Mouse (Mus musculus) gastrocnemius, postnatal 14 days (tissue): ENCODE results near the gene Gm28038. TPM values are rescaled to one million over a fixed set of nuclear protein-coding genes. Genes with fewer than 3 reads are reported as not detected.

Experiments
- DNase-seq: peaks from one replicate; pipeline ENCODE4 v3.0.0; 2021; ENCODE audit warnings: mixed read lengths
- intact Hi-C: fragments of 180-260 bp; cut with DNase I; formaldehyde crosslinking; loops from one replicate; pipeline ENCODE4 v1.15.1; 2025; ENCODE audit warnings: low total_unique reads
- total RNA-seq, 2 experiments: library from RNA; stranded (reverse); gene quantifications; 2 replicates each; pipeline ENCODE4 v1.2.3; 2021

Gene Gm28038
- total RNA-seq, 2 experiments from 2014 or later, result 0.90 TPM; not detected in 1

GRCm38 (mm10) chr2:30255631-30256395 lies 25.0 kb upstream of the Gm28038 start:
- DNase-seq, result no peak
- intact Hi-C loops, result no loop called here

GRCm38 (mm10) chr2:30256616-30257350 lies 24.1 kb upstream of the Gm28038 start:
- intact Hi-C loops, result no loop called here
- no peak for DNase-seq

GRCm38 (mm10) chr2:30257699-30258460 lies 23.0 kb upstream of the Gm28038 start:
- intact Hi-C loops, result no loop called here
- DNase-seq, result no peak

- intact Hi-C loops, result no loop called here
- DNase-seq, result peak; percentile 43
These were observed 22.2 kb upstream of the Gm28038 start for GRCm38 (mm10) chr2:30258600-30258999.

GRCm38 (mm10) chr2:30259131-30260064 lies 21.4 kb upstream of the Gm28038 start:
- no peak for DNase-seq
- intact Hi-C loops, result no loop called here

GRCm38 (mm10) chr2:30261064-30261736 lies 19.6 kb upstream of the Gm28038 start:
- intact Hi-C loops, result no loop called here
- DNase-seq, result no peak

- DNase-seq, result no peak
- intact Hi-C loops, result no loop called here
These were observed 18.7 kb upstream of the Gm28038 start for GRCm38 (mm10) chr2:30261921-30262839.

GRCm38 (mm10) chr2:30262840-30263441 lies 17.9 kb upstream of the Gm28038 start:
- no peak for DNase-seq
- intact Hi-C loops, result no loop called here

GRCm38 (mm10) chr2:30263811-30264210 lies 17.0 kb upstream of the Gm28038 start:
- intact Hi-C loops, result no loop called here
- DNase-seq, result no peak

GRCm38 (mm10) chr2:30264671-30265519 lies 15.9 kb upstream of the Gm28038 start:
- intact Hi-C loops, result no loop called here
- DNase-seq, result no peak

GRCm38 (mm10) chr2:30265767-30266253 lies 15.0 kb upstream of the Gm28038 start, which contains the start of gene Phyhd1:
TSS of gene Phyhd1 (plus strand) at chr2:30266203.
- peak; percentile 69 for DNase-seq
- intact Hi-C loops, result no loop called here

- intact Hi-C loops, result no loop called here
- DNase-seq, result peak; percentile 75
These were observed 14.4 kb upstream of the Gm28038 start for GRCm38 (mm10) chr2:30266392-30266941.

- no peak for DNase-seq
- intact Hi-C loops, result no loop called here
These were observed 13.4 kb upstream of the Gm28038 start for GRCm38 (mm10) chr2:30267466-30267865.

GRCm38 (mm10) chr2:30268371-30268770 lies 12.5 kb upstream of the Gm28038 start:
- intact Hi-C loops, result no loop called here
- no peak for DNase-seq

GRCm38 (mm10) chr2:30269241-30269990 lies 11.4 kb upstream of the Gm28038 start:
- intact Hi-C loops, result no loop called here
- no peak for DNase-seq
